Mouse (Mus musculus): ENCODE data around the gene Adgrf3. TPM values are rescaled to one million over a fixed set of nuclear protein-coding genes. Genes with fewer than 3 reads are reported as not detected.

The Adgrf3 gene
- polyA plus RNA-seq, 1 experiment from 2014 or later = not detected

DNA sequence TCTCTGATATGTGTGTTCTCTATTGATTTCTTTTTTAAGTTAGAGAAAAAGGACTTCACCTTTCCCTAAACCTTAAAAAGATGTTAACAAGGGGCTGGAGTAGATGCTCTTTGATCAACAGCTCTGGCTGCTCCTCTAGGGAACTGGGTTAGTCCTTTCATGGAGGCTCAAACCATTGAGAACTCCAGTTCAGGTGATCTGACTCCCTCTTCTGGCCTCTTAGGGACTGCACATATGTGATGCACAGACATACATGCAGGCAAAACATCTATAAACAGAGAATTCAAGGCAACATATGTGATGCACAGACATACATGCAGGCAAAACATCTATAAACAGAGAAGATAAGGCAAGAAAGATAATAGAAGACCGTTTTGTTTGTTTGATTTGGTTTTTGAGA lies 13.1 kb downstream of the Adgrf3 start:
- no peak overlapping the region for H3K4me2 ChIP-seq
- no peaks in the 10 kb centered on the region for H3K9me3 ChIP-seq (ENCODE audit: control insufficient read depth, low read length)
- no peaks in the 10 kb centered on the region for H3K4me1 ChIP-seq (replicated peaks; ENCODE audit: control insufficient read depth, insufficient read depth, low read length)
- no peak for DNase-seq (ENCODE audit: low spot score)
- 0 out of 2 replicates have a peak, but pooled peaks cover 2% of the 10 kb centered on the region for H3K36me3 ChIP-seq (ENCODE audit: control insufficient read depth, insufficient read depth, low read length)
- H3K4me3 ChIP-seq (ENCODE audit: low read depth, low read length) = no peak overlapping the region
- no peak overlapping the region for H3K27ac ChIP-seq (ENCODE audit: low read depth, low read length)
- ATAC-seq (replicated peaks; ENCODE audit: low FRiP score) = no peak
- WGBS = 64% methylated on average over 1 of the region's 1 CpGs
- H3K9ac ChIP-seq (ENCODE audit: low read depth, low read length) = no peak overlapping the region
- H3K27me3 ChIP-seq (replicated peaks; ENCODE audit: control insufficient read depth, insufficient read depth, low read length) = no peaks in the 10 kb centered on the region

DNA sequence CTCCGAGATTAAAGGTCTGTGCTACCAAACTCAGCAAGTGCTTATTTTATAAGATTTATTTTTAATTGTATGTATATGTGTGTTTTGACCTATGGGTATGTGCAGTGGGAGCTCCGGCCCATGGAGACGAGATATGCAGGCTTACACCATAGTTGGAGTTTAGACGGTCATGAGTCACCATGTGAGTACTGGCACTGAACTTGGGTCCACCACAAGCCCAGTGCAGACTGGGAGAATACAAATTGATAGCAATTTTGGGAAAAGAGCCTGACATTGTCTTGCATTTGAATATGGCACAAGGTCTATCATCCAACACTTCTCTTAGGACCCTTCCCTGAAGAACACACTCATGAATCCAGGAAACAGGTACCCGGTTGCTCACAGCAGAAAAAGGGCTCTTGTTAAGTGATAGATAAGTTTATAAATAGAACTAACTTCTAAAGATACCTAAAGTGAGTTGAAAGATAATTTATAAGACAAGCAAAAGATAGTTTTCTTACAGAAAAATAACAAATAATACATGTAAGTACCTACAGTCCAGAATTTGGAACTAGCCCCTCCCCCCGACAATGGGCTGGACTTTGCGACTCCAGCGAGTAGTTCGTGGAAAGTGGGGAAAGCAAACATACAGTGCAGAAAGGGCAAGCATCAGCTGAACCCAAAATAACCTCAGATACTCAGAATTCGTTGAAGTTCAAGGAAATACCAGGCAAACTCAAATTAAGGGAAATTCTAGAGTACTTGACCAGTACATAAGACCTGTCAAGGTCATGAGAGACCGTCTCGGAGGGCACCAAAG lies 17.6 kb downstream of the Adgrf3 start:
- DNase-seq (ENCODE audit: low spot score) (no peak), ATAC-seq (replicated peaks; ENCODE audit: low FRiP score) (no peak)
- peaks cover 11% of the 10 kb centered on the region for H3K36me3 ChIP-seq (ENCODE audit: control insufficient read depth, insufficient read depth, low read length)
- H3K27me3 ChIP-seq (replicated peaks; ENCODE audit: control insufficient read depth, insufficient read depth, low read length) = no peaks in the 10 kb centered on the region
- H3K27ac ChIP-seq (ENCODE audit: low read depth, low read length) = no peak overlapping the region
- H3K9ac ChIP-seq (ENCODE audit: low read depth, low read length) = no peak overlapping the region
- H3K9me3 ChIP-seq (ENCODE audit: control insufficient read depth, low read length) = no peaks in the 10 kb centered on the region
- H3K4me2 ChIP-seq = no peak overlapping the region
- no peak overlapping the region for H3K4me3 ChIP-seq (ENCODE audit: low read depth, low read length)
- no peaks in the 10 kb centered on the region for H3K4me1 ChIP-seq (replicated peaks; ENCODE audit: control insufficient read depth, insufficient read depth, low read length)
- WGBS = 89% methylated on average over 12 of the region's 12 CpGs

DNA sequence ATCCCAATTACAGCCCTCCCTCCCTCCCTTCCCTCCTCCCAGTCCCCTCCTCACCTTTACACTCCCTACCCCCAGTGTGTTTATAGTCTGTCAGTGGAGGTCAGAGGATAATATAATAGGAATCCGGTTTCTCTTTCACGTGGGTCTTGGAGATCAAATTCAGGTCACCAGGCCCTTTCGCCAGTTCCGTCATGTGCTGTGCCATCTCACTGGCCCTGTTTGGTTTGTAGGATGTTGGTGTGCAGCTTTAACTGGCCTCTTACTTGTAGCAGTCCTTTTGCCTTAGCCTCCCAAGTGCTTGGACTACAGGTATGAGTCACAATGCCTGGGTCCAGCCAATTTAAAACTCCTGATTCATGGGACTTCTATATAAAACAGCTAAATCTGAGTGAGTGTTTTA lies 29.7 kb downstream of the Adgrf3 start:
- 75% methylated on average over 4 of the region's 4 CpGs for WGBS
- H3K9ac ChIP-seq (ENCODE audit: low read depth, low read length) = no peak overlapping the region
- no peaks in the 10 kb centered on the region for H3K4me1 ChIP-seq (replicated peaks; ENCODE audit: control insufficient read depth, insufficient read depth, low read length)
- H3K27me3 ChIP-seq (replicated peaks; ENCODE audit: control insufficient read depth, insufficient read depth, low read length) = no peaks in the 10 kb centered on the region
- H3K27ac ChIP-seq (ENCODE audit: low read depth, low read length) = no peak overlapping the region
- H3K36me3 ChIP-seq (ENCODE audit: control insufficient read depth, insufficient read depth, low read length) = peaks cover 21% of the 10 kb centered on the region
- H3K4me2 ChIP-seq = no peak overlapping the region
- H3K9me3 ChIP-seq (ENCODE audit: control insufficient read depth, low read length) = no peaks in the 10 kb centered on the region
- DNase-seq (ENCODE audit: low spot score) (no peak), ATAC-seq (replicated peaks; ENCODE audit: low FRiP score) (no peak)
- H3K4me3 ChIP-seq (ENCODE audit: low read depth, low read length) = no peak overlapping the region

DNA sequence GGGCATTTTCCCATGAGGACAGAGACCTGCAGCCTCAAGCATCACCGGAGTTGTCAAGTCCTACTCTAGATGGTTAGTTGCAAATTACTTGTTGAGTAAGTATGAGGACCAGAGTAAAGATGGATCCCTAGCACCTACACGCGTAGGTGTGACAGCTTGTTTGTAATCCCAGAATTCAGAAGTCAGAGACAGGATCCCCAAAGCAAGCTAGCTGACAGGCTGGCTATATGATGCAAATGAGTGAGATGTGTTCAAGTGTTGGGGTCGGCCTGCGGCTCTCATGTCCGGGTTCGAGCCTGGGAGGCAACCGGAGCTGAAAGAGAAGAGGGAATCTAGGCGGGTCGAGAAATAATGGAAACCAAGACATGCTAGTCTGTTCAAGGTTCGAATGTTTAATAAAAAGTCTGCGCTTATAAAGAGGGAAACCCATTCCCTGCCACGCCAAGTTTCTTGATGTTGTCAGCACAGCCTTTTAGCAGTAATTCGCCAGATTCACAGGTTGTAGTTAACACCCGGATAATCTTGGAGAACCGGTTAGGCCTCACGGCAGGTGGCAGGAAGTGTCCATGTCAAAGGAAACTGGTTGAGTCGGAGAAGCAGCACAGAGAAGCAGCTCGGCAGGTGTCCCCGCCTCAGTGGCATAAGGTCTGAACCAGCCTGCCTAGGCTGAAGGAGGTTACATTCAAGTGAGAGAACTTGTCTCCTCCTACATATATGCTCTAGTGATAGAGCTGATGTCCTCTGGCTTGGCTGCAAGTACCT lies 32.4 kb downstream of the Adgrf3 start:
- Histone ChIP-seq H3K4me2 (no peak overlapping the region), H3K9me3 (ENCODE audit: control insufficient read depth, low read length) (no peaks in the 10 kb centered on the region), H3K27me3 (replicated peaks; ENCODE audit: control insufficient read depth, insufficient read depth, low read length) (no peaks in the 10 kb centered on the region), H3K36me3 (ENCODE audit: control insufficient read depth, insufficient read depth, low read length) (peaks cover 17% of the 10 kb centered on the region), H3K4me1 (replicated peaks; ENCODE audit: control insufficient read depth, insufficient read depth, low read length) (no peaks in the 10 kb centered on the region), H3K27ac (ENCODE audit: low read depth, low read length) (no peak overlapping the region), H3K9ac (ENCODE audit: low read depth, low read length) (no peak overlapping the region), H3K4me3 (ENCODE audit: low read depth, low read length) (no peak overlapping the region)
- no peak for DNase-seq (ENCODE audit: low spot score)
- no peak for ATAC-seq (replicated peaks; ENCODE audit: low FRiP score)
- 70% methylated on average over 20 of the region's 20 CpGs for WGBS

DNA sequence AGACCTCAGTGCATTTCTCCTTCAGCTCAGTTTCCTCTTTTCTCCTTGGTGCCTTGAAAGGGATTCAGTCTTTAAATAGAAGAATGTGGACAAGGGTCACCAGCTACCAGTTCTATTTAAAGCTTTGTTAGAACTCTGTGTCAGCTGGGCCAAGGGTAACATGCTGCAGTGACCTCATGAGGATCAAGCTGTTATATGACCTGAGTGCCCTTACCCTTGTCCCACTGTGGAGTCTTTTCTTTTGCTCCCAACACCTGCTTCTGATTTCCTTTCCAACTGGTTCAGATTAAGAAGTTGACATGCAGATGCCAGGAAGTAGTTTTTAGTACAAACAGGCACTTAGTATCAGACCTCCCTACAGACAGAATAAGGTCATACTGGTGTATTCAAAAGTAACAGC lies 33.4 kb downstream of the Adgrf3 start:
- H3K4me2 ChIP-seq = no peak overlapping the region
- DNase-seq (ENCODE audit: low spot score) (no peak), ATAC-seq (replicated peaks; ENCODE audit: low FRiP score) (no peak)
- no peaks in the 10 kb centered on the region for H3K9me3 ChIP-seq (ENCODE audit: control insufficient read depth, low read length)
- peaks cover 14% of the 10 kb centered on the region for H3K36me3 ChIP-seq (ENCODE audit: control insufficient read depth, insufficient read depth, low read length)
- no peaks in the 10 kb centered on the region for H3K27me3 ChIP-seq (replicated peaks; ENCODE audit: control insufficient read depth, insufficient read depth, low read length)
- no peak overlapping the region for H3K9ac ChIP-seq (ENCODE audit: low read depth, low read length)
- H3K27ac ChIP-seq (ENCODE audit: low read depth, low read length) = no peak overlapping the region
- H3K4me1 ChIP-seq (replicated peaks; ENCODE audit: control insufficient read depth, insufficient read depth, low read length) = no peaks in the 10 kb centered on the region
- H3K4me3 ChIP-seq (ENCODE audit: low read depth, low read length) = no peak overlapping the region

GRCm38 (mm10) chr5:30170303-30170940 lies 35.1 kb downstream of the Adgrf3 start:
- DNase-seq (ENCODE audit: low spot score) (no peak), ATAC-seq (replicated peaks; ENCODE audit: low FRiP score) (no peak)
- H3K9ac ChIP-seq (ENCODE audit: low read depth, low read length) = no peak overlapping the region
- H3K9me3 ChIP-seq (ENCODE audit: control insufficient read depth, low read length) = no peaks in the 10 kb centered on the region
- no peaks in the 10 kb centered on the region for H3K27me3 ChIP-seq (replicated peaks; ENCODE audit: control insufficient read depth, insufficient read depth, low read length)
- H3K4me2 ChIP-seq = no peak overlapping the region
- WGBS = 82% methylated on average over 5 of the region's 5 CpGs
- H3K27ac ChIP-seq (ENCODE audit: low read depth, low read length) = no peak overlapping the region
- no peaks in the 10 kb centered on the region for H3K4me1 ChIP-seq (replicated peaks; ENCODE audit: control insufficient read depth, insufficient read depth, low read length)
- H3K4me3 ChIP-seq (ENCODE audit: low read depth, low read length) = no peak overlapping the region
- peaks cover 5% of the 10 kb centered on the region; the same call in 1 of the 2 replicates for H3K36me3 ChIP-seq (ENCODE audit: control insufficient read depth, insufficient read depth, low read length)

GRCm38 (mm10) chr5:30165234-30165946 lies 40.1 kb downstream of the Adgrf3 start:
- Histone ChIP-seq H3K4me2 (no peak overlapping the region), H3K4me3 (ENCODE audit: low read depth, low read length) (no peak overlapping the region), H3K27ac (ENCODE audit: low read depth, low read length) (no peak overlapping the region), H3K27me3 (replicated peaks; ENCODE audit: control insufficient read depth, insufficient read depth, low read length) (no peaks in the 10 kb centered on the region), H3K9ac (ENCODE audit: low read depth, low read length) (no peak overlapping the region), H3K36me3 (ENCODE audit: control insufficient read depth, insufficient read depth, low read length) (0 out of 2 replicates have a peak, but pooled peaks cover under 1% of the 10 kb centered on the region), H3K4me1 (replicated peaks; ENCODE audit: control insufficient read depth, insufficient read depth, low read length) (no peaks in the 10 kb centered on the region), H3K9me3 (ENCODE audit: control insufficient read depth, low read length) (no peaks in the 10 kb centered on the region)
- 86% methylated on average over 5 of the region's 5 CpGs for WGBS
- no peak for DNase-seq (ENCODE audit: low spot score)
- ATAC-seq (replicated peaks; ENCODE audit: low FRiP score) = no peak

GRCm38 (mm10) chr5:30162339-30162738 lies 43.2 kb downstream of the Adgrf3 start:
- ATAC-seq (replicated peaks; ENCODE audit: low FRiP score) = no peak
- Histone ChIP-seq H3K27ac (ENCODE audit: low read depth, low read length) (no peak overlapping the region), H3K9me3 (ENCODE audit: control insufficient read depth, low read length) (no peaks in the 10 kb centered on the region), H3K36me3 (ENCODE audit: control insufficient read depth, insufficient read depth, low read length) (0 out of 2 replicates have a peak, but pooled peaks cover 2% of the 10 kb centered on the region), H3K4me1 (replicated peaks; ENCODE audit: control insufficient read depth, insufficient read depth, low read length) (no peaks in the 10 kb centered on the region), H3K4me2 (no peak overlapping the region), H3K9ac (ENCODE audit: low read depth, low read length) (no peak overlapping the region), H3K27me3 (replicated peaks; ENCODE audit: control insufficient read depth, insufficient read depth, low read length) (no peaks in the 10 kb centered on the region), H3K4me3 (ENCODE audit: low read depth, low read length) (no peak overlapping the region)
- DNase-seq (ENCODE audit: low spot score) = no peak
- 75% methylated on average over 6 of the region's 6 CpGs for WGBS

All from liver, embryonic 11.5 days (tissue).